Mouse (Mus musculus) cerebellum, postnatal 25 days (tissue): ENCODE results near the gene Prkcz.
"Not testable (repeated sequence)": the region's sequence is repeated elsewhere in the genome, so short reads cannot be mapped to it uniquely, and the experiment has no call there.

Source experiments
- DNase-seq, 2 experiments: peaks; one replicate each; pipeline ENCODE4 v3.0.0; 2021; ENCODE audit warnings: mixed read lengths in 2 of 2

Prkcz gene

DNA sequence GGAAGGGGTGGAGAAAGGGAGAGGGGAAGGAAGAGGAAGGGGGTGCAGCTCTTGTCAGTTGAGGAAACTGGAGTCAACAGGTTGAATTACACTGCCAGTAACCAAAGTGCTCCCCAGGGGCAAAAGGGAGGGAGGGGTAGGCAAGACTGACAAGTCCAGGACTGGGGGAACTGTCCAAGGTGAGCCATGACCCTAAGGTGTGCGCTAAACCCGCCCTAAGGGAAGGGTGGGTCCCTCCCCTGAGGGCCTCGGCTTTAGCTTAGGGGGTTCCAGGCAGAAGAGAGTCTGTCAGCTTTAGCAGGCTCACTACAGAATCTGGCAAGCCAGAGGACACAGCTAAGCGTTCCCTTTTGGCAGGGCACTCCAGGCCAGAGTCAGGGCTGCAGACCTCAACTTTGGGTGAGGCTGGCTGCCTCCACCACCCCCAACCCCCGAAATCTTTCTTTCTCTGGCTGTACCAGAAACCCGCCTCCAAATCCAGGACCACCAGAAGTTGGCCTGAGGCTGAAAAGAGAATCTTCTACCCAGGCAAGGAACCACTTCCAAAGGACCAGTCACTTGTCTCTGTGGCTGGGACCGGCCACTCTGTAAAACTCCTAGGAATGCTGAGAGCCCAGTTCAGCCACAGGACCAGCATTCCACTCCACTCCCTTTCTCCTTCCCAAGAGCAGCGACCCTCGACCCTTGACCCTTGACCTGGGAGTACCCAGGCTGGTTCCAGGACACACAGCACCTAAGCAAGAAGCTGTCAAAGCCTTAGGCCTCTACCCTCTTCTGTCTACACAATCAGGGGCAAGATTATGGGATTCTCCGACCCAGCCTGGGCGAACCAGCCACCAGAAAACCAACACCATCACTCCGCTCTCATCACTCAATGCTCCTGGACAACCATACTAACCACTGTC is 1.3 kb downstream of the Prkcz start:
- no peak for DNase-seq

DNA sequence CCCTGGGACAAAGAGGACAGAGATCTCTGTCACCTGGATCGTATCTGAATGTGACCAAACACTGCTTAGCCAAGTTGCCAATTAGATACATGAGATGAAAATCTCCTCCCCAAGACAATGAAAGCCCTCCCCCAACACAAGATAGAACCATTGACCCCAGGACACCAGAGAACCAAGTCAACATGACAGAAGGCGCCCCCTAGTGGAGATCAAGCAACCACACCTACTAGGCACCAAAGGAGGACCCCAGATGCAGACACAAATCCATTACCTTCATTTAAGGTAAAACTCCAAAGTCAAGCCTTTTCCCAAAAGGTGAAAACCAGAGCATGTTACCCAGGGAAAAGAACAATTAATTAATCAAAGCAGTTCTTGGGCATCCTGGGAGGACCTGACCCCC is 3.6 kb downstream of the Prkcz start:
- DNase-seq, result no peak

DNA sequence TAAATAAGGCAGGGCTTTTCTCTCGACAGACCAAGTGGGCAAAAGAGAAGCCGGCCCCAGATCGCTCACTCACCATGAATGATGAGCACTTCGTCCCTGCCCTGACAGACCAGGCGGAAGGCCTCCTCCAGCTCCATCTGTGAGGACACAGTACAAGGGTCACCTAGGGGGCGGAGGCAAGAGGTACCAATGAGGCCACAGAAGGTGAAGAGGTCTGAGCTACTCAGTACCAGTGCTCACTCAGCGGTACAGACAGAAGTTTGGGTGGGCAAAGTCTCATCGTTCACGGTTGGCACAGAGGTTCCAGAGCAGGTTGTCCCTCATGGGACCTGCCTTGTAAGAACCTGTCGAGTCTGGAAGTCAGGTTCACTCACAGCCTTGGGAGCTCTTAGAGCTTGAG is 4.8 kb downstream of the Prkcz start:
- no peak for DNase-seq

DNA sequence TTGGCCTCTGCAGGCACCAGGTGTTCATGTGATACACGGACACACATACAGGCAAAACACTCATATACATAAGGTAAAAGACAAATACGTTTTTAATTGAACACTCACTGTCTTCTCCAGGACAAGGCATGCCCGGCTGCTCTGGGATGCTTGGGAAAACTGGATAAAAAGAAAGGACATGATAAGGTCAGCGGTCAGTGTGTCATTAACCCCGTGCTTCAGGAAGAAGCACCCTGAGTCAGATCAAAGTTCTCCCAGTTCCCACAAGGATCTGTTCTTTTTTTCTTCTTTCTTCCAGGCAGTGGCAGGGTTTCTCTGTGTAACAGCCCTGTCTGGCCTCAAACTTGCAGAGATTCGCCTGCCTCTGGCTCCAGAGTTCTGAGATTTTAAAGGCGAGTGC is 6.6 kb downstream of the Prkcz start:
- no peak for DNase-seq

DNA sequence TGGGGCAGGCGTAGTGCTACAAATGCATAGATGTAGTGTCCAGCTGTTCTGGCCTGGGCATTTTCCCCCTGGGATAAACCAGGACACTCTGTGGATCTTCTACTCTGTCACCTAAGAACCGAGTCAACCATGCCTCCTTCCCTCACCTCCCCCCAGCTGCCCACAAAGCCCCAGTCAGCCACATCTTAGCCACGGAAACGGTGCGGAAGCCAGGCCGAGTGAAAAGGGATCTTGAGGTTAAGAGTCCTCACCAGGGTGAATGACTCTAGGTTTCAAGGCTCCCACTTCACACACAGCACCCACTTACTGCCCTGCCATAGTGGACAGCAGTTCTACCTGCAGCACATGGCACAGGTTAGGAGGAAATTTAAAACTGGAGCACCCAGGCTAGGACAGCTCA is 7.1 kb downstream of the Prkcz start:
- no peak for DNase-seq

DNA sequence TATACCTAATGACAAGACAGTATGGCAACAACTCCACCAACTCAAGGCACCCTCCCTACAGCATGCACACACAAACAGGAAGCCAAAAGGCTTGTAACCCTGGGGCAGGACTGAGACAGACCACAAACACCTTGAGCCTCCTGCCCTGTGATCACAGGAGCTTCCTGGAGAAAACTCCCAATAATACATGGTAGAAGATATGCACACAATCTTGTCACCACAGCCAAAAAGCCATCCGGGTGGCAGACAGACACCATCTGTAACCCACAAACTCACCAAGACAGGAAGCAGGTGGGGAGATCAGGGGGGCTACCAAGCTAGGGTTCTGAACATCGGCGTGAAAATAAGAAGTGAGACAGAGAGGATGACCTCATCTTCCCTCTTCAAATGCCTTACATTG is 8.6 kb downstream of the Prkcz start:
- no peak for DNase-seq

DNA sequence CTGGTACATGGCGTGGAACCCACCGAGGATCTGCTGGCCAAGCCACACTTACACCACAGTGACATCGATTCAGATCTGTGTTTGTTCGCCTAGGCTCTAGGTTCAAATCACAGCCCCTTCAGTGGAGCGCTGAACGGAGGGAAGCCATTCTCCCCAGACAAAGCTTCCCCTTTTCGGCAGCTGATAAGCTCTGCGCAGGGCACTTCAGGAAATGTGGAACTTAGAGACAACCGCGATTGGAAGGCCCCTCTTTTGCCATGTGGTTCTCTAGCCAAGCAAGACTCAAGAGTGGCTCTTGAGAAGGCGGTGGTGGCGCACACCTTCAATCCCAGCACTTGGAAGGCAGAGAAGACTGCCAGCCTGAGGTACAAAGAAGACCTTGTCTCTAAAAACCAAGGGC is 14.8 kb downstream of the Prkcz start:
- no peak for DNase-seq

DNA sequence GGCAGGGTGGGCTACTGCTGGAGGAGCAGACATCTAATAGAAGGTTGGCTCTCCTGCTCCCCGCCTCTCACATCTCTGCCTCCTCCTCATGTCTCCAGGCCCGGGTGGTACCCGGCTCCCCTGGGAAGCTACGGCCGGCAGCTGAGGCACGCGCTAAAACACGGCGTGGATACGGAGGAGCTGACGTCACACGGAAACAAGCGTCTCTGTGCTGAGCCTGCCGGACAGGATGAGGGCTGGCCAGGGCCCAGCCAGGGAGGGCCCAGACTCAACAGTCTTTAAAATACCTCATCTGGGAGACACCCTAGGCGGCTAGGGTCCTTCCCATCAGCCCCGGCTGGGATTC is 15.6 kb downstream of the Prkcz start:
- peak; percentile 87 to 88 for DNase-seq

DNA sequence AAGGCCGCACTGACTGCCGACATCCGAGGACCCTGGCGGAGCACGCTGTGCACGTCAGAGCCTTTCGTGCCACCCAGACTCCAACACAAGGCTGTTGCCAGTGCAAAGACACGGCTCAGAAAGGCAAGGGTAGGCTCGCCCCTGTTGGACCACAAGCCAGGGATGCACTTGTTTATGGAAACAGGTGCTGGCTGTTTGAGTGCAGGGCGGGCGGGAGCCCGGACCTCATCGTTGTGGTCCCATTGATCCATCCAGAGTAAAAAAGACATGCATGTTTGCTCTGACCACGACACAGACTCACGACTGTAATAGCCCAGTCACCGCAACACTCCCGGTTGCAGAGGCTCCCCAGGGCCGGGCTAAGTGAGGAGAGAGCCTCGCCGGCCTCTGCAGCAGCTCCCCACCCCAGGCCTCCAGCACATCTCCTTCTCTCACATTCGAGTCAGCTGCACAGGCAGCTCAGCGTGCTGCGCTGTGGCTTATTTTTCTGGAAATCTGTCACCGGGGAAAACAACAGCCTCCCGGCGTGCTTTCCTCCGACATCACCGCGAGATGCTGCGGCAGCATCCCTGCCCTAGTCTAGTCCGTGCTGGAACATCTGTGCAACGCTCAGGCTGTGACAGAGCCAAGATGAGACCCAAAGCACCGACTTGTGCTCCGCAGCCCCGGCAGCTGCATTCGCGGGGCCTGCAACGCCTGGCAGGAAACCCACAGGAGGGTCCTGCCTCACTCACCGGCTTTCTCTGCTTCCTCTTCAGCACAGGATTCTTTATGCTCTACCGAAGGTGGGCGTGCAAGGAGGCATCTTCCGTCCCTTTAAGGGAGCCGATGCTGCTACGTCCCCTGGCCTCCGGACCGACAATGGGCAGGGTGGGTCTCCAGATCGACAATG is 16.2 kb downstream of the Prkcz start:
- peak; percentile 72 to 75 for DNase-seq

DNA sequence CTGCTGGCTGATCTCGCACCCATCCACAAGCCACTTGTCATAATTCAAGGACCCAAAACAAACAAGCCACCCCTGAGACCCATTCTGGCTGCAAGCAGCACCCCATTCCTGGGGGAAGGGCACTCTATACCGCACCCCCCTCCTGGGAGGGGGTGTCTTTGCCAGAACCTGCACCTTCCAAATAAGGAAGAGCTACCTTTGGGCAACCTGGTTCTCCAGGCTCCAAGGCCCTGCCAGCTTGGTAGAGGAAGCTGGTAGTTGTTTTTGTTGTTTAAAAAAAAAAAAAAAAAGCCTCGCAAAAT is 16.9 kb downstream of the Prkcz start:
- DNase-seq, result no peak

DNA sequence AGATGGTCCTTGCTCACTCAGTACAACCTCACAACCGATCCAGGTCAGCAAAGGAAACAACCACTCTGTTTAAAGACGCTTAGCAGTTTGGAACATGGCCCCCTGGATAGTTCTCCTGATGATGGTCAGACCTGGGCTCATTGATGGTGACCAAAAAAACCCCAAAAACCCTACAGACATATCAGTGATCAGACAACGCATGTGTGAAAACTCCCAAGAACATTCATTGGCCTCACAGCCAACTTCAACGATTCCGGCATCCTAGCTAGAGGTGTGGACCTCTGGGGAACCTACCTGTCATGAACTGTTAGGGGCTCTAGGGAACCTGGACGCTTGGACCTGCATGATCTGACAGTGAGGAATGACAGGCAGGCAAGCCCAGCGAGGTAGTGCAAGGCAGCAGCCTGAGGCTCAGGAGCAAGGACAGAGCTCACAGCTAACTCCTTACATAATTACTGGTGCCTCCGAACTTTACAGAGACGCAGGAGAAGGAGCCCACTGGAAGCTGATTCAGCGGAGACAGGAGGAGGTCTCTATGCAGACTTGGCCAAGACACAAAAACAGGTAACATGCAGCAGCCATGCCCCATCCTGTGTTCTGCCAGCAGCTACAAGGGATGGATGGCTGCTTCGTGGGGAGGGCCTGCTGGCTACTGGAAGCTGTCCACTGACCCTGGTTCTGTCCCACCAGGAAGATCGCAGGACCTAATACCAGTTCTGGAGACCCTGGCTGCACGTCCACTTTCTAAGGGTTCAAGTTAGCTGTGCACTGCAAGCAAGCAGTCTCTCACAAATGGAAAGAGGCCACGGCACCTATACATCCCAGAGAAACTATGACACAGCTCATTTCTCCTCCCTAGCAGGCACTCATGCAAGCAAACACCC is 17.5 kb downstream of the Prkcz start:
- peak; percentile 63 to 77 for DNase-seq

DNA sequence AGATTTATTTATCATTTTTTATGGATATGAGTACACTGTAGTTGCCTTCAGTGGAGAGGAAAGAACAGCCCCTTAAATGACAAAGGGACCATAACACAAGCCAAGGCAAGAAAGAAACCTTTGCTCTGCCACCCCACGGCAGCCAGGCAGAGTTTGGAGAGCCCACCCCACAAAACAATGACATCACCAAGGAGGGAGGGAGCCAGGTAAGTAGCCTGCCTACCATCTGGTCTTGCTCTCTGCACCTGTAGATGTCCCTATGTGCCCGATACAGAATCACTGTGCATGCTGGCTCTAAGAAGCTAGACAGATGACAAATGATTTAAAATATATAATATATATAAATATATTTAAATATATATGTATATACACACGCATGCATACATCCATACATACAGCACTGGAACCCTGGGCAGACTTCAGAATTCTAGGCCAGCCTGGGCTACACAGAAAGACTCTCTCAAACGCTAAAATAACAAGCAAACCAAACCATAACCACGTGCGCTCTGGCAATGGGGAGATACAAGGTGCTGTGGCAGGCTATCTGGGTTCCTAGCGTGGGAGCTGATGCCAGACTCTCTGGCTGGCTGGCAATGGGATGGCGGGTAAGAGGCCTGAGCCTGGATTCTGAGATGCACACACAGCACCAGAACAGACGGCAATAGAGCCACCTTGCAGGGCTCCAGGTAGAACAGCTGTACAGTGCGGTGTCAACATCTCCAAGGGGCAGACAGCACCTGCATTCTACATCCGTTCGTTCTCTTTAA is 24.7 kb downstream of the Prkcz start:
- DNase-seq, result peak in 1 of 2 experiments; percentile 59

DNA sequence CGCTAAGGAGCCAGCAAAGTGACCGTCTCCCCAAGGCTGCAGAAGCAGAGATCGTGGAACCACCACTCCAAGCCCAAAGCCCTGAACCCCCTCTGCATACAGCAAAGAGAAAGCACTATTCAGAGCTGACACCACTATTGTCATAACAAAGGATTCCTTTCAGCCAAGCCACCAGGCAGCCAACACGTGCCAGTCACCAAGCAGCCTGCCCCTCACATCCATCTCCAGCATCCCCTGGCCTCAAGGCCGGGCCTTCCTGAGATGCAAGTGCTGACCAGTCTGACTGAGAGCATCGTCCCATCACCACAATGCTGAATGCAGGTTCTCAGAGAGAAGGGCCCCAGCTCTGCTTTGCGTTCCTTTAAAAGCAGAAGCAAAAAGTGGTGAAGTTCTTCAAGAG is 28.9 kb downstream of the Prkcz start:
- no peak for DNase-seq

DNA sequence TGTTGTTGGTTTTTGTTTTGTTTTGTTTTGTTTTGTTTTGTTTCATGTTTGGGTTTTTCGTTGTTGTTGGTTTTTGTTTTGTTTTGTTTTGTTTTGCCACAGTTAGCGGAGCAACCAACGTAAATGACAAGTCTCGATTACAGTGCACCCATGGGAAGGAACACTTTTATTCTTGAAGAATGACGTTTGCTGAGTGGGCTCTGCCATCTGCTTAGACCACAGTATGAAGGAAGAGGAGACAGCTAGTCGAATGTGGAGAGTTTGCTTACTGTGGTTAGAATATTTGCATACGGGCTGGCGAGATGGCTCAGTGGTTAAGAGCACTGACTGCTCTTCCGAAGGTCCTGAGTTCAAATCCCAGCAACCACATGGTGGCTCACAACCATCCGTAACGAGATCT is 32.8 kb downstream of the Prkcz start:
- DNase-seq, result not testable (repeated sequence)

DNA sequence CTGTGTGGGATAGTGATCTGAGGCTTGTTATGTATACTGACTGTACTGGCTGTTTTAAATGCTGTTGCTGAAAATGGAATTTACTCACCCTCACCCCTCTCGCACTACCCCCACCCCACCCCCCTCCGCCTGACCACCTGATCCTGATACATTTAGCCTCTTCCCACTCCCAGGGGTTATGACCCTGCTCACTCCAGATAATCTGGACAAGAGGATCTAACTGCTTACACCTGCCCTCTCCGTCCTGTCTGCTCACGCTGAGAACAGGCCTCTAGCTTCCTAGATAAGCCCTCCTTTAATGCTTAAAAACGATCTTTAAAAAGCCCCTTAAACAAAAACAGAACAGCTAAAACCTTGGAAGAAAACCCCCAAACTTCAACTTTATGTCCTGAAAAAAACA is 35.4 kb downstream of the Prkcz start:
- no peak for DNase-seq

DNA sequence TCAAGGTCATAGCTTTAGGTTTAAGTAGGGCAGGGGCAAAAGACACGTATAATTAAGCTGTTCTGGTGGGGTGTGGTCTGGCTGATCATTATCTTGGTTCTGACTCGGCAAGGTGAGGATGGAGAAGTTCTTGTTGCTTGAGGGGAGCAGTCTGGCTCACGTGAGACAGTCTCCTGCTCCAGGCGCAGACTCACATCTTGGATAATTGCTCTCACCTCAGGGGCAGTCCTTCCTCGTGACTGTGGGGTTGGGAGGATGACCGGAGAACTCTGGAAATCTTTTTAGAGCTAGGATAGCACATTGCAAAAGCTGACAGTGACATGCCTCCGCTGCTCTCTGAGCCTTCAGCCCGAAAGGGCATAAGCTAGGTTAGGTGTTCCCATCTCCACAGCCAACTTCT is 36.6 kb downstream of the Prkcz start:
- no peak for DNase-seq

DNA sequence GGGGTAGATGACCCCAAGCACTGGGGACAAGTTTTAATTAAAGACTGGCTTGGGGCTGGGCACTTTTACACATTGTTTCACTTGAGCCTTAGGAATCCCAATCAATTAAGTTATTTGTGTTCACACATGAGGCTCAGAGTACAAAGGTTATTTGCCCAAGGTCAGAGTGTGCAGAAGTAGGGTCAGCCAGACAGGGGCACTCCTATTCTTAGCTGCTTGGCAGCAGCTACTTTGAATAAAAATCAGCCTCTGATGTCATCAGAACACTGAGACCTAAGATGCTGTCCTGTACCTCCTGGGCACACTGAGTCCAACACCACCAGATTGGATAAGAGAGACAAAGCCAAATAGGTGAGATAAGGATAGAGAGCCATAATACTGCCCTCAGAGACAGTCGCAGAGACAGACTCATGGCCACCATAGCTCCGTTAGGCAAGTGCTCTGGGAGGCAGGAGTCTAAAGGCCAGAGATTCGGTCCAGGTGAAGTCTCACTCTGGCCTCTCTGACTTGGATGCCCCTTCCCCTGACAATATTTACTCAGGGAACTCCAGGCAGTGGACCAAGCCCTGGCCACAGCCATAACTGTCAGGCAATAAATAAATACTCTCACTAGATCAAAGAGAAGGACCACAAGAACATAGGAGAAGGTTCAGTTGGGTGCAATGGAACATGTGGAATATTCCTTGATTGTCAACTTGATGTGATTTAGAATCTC is 37.9 kb downstream of the Prkcz start:
- DNase-seq, result no peak

DNA sequence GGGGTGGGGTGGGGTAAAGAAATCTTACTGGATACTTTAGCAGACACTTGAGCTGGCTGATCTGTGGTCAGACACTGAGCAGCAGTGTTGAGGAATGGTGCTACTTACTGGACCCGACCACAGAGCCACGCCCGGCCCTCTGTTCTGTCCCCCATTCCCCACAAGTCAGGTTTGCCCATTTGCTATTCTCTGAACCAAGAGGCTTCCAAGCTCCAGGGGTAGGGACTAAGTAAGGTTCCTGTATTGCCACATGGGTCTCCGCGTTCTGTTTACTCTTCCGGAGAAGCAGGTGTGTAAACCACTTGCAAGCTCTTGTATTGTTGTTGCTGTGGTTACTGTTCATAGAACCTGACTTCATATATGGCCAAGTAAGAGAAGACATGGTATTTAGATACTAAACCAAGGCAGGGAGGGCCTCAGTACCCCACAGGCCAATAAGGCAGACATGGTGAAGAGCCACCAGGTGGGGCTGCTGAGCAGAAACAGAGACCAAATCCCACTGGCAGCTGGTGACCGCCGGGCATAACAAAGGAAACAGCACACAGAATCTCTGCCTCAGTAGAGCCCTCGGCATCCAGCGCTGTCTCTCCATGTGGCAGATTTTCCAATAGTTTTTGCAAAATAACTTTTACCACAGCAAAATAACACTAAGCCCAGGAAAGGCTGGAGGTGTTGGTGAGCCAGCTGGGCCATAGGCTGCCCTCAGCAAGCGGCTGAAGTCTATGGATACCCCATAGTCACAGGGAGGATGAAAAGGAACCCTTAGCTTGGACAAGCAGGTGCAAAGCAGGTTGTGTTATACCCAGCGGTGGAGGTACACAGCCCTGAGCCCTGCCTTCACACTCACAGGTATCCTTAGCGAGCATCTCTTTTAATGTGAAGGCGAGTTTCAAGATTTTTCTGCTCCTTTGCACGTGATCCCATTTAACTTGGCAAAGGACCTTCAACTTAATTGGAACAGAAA is 40.6 kb downstream of the Prkcz start:
- DNase-seq, result peak; percentile 75 to 83

DNA sequence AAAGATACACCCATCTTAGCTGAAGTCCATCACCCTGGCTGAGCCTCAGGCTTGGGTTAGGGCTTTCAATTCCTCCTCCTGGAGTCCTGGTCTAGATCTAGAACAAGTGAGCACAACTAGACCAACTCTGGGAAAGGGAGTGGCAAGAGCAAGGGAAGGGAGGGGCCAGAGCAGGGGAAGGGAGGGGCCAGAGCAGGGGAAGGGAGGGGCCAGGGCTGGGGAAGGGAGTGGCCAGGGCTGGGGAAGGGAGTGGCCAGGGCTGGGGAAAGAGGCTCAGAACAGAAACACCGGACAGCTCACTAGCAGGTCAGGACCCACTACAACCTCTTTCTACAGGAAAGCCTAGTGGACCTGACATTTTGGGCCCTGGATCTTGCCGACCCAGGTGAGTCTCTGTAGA is 42.9 kb downstream of the Prkcz start:
- no peak for DNase-seq

DNA sequence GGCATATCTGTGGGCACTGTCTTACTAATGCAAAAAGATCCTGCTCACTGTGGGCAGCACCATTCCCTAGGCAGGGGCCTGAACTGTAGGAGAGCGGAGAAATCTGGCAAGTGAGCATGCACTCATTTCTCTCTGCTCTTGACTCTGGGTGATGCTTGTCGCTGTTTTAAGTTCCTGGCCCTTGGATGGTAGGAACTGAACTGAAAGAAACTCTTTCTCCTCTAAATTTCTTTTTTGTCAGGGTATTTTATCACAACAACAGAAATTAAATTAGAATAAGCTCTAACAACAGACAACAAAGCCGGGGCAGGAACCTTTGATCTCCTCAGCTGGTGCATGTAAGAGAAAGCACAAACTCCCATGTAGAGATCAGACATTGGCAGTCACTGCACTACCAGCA is 46.1 kb downstream of the Prkcz start:
- no peak for DNase-seq

DNA sequence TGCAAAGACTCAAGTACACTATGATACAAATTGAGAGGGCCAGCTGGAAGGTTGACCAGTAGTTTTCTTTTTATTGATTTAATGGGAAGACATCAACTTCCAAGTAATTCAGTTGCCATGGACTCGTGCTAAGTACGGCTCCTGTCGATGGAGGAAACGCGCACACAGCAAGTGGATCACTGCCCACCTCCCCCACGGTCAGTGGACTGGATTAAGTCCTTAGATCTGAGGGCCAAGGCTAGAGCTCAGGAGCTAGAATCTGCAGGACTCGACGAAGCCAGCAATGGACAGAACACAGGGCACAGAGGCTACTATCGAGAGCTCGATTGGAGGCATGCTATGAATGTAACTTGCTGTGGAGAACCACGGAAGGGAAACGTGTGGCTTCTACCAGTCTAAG is 52.5 kb downstream of the Prkcz start:
- peak in 1 of 2 experiments; percentile 51 for DNase-seq
